Mouse (Mus musculus) CH12F3 (cell line): Measurements from ENCODE around the gene Scrn3.

Source experiments
- in situ Hi-C: fragments of 300-500 bp; cut with MboI; formaldehyde crosslinking; loops from 2 replicates; pipeline ENCODE4 v1.14.3; 2020; ENCODE audit warnings: low sequenced_read_pairs

Gene Scrn3

GRCm38 (mm10) chr2:73312152-73313116 is at the start of gene Scrn3, which contains the start of gene Cir1:
TSS of gene Scrn3 (plus strand) at chr2:73312601.
TSS of gene Cir1 (minus strand) at chr2:73312701.
- in situ Hi-C loops = loop anchor here (10.0 kb wide), 1 partner anchor 92 kb away; no protein-coding TSS in a partner anchor

DNA sequence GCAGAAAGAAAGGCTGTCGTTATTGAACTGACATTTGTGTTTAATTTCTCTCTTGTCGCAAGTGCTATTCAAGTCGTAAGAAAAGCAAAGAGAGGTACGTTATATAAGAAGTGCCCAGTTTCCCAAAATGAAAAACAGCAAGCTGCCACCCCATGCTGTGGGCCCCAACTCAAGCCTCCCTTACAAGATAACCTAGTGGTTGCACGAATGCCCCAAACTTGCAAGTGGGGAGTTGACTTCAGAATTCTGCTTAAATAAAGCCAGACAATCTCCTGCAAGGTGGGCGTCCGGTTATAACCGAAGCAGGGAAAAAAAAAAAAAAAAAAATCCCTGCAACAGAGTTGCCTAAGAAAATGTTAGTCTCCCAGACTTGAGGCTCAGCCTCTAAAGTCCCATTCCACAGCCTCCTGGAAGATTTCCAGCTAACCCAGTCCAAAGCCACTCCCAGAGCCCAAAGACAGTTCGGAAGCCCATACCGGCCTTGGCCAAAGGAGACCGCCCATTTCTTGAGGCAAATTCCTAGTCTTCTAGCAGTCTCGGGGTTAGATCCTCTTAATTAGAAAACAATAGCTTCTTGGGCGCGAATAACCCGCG is 49.1 kb upstream of the Scrn3 start:
- in situ Hi-C loops = no loop called here

DNA sequence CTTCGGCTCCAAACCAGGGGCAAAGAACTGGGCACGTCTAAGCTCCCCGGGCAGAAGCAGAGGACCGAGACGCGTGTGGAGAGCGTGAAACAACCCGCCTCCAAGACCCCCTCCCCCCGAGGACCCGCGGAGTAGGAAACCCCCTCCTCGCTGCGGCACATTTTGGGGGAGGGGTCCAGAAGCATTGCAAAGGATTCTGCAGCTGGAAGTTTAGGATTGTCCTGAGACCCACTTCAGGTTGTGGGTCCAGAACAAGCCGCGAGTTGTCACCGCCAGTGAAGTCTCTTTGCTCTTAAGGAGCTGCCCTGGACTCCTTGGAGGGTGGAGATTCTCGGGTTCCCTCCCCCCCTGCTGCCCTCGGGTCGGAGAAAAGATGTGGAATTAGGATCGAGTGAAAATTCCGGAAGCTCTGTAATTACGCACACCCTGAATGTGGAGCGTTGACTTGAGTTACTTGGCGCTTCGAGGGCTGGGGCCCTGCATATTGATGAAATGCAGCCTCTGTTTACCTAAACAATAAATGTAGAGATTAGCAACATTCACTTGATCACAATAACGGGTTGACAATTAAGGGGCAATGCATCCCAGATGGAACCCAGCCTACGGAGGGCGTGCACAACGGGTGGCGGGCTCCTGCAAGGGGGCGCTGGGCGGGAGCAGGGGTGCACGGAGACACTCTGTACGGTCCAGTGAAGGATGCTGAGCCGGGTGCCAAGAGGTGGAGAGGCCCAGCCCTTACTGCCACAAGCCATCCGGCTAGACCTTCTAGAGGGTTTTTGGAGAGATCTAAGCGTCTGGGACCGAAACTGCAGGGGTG is 48.4 kb upstream of the Scrn3 start:
- in situ Hi-C loops = no loop called here

- in situ Hi-C loops = no loop called here
These were observed 47.7 kb upstream of the Scrn3 start for GRCm38 (mm10) chr2:73264611-73265195.

GRCm38 (mm10) chr2:73266011-73266410 is 46.4 kb upstream of the Scrn3 start:
- in situ Hi-C loops = no loop called here

DNA sequence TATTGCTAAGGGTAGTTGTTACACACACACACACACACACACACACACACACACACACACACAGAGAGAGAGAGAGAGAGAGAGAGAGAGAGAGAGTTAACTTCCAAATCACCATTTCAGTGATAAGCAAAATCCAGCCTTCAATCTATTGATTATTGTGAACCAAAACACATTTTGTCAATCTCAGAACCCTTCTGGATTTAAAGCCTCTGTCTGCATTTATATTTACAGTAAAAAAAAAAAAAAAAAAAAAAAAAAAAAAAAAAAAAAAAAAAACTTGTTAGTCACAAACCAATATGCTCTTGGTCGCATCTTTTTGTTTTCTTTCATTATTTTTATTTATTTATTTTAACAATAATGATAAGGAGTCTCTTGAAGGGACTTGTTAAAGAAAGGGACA is 45.8 kb upstream of the Scrn3 start:
- in situ Hi-C loops = no loop called here

DNA sequence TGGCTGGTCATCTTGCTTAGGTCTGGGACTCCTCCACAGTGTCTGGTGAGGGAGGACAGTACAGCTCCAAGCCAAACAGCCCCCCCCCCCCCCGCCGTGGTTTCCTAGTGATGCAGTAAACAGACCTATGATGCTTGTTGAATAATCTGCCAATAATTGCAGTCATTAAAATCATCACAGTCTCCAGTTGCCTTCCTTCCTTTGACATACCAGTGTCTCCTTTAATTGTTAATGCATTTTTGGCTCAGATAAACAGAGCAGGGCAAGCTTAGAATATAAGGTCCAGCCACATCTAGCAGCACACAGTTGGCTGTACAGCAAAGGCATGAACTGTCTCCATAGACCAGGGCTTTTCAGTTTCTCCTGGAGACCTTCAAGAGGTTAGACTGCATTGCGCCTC is 45.2 kb upstream of the Scrn3 start:
- in situ Hi-C loops = no loop called here

DNA sequence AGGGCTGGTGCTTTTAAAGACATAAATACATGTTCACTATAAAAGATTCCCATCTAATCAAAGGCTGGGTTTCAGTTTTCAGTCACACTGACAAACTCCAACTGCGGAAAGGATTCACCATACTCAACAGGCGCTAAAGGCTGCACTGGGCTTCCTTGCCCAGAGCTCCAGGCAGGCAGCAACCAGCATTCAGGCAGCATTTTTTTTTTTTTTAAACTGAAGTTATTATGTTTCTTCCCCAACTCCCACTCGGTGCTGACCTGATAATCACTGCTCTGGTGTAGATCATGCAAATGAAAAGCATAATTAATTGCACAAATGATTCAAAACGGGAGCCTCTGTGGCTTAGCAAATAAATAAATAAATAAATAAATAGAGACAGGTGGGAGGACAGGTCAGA is 44.6 kb upstream of the Scrn3 start:
- in situ Hi-C loops = no loop called here

DNA sequence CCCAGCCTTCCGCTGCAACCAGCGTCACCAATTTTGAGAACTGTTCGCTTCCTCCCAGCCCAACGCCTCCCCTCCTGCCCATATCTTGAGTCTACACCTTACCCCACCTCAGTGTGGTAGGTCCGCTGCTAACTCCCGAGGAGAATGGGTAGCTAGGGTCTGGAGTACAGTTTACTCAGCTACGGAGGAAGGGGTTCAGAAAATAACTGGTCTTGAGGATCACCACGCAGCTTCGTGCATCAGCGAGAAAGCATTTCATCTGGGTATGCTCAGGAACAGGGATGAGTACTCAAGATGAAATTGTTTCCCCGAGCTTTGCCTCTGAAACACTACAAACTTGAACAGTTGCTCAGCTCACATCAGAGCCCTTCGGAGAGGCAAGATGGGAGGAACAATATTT is 44.1 kb upstream of the Scrn3 start:
- in situ Hi-C loops = no loop called here

- in situ Hi-C loops = no loop called here
These were observed 43.5 kb upstream of the Scrn3 start for GRCm38 (mm10) chr2:73268836-73269395.

DNA sequence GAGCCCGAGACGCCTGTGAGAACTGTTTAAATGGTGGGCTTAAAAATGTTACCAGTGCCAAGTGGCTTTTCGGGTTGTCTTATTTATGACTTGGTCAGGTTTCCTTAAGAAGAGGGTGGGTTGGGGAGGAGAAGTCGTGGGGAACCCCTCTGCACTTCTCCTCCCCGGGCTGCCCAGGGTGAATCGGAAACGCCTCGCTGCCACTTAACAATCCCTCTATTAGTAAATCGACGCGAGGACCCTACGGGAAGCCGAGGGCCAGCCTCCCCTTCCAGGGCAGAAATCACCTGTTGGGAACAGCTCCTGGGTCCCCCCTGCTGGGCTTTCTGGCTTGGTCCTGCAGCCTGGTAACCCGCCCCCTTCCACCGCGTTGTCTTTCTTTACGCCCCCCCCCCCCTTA is 42.7 kb upstream of the Scrn3 start:
- in situ Hi-C loops = loop anchor here (10.0 kb wide), 1 partner anchor 105 kb away; no protein-coding TSS in a partner anchor

DNA sequence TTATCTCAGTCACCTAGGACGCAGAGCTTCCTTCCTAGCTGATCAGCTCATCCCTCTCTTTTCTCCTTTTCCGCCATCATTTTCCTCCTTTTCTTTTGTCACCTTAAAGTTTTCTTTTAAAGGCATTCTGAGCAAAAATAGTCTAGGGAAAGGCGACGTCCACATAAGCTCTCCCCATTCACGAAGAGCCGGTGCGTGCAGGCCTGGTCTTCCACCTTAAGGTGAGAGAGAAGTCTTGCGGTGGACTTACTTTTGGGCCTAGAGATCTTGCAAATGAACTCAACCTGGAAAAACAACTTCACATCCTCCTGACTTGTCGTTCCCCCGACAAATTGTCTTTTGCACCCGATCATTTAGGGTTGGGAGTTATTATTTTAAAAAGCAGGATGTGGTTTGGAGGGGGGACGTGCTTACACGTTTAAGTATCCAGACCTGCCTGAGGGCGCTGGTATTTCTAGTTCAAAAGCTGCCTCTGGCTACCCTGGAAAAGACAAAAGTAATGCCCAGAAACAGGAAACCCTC is 42.3 kb upstream of the Scrn3 start:
- in situ Hi-C loops = loop anchor here (10.0 kb wide), 1 partner anchor 105 kb away; no protein-coding TSS in a partner anchor

DNA sequence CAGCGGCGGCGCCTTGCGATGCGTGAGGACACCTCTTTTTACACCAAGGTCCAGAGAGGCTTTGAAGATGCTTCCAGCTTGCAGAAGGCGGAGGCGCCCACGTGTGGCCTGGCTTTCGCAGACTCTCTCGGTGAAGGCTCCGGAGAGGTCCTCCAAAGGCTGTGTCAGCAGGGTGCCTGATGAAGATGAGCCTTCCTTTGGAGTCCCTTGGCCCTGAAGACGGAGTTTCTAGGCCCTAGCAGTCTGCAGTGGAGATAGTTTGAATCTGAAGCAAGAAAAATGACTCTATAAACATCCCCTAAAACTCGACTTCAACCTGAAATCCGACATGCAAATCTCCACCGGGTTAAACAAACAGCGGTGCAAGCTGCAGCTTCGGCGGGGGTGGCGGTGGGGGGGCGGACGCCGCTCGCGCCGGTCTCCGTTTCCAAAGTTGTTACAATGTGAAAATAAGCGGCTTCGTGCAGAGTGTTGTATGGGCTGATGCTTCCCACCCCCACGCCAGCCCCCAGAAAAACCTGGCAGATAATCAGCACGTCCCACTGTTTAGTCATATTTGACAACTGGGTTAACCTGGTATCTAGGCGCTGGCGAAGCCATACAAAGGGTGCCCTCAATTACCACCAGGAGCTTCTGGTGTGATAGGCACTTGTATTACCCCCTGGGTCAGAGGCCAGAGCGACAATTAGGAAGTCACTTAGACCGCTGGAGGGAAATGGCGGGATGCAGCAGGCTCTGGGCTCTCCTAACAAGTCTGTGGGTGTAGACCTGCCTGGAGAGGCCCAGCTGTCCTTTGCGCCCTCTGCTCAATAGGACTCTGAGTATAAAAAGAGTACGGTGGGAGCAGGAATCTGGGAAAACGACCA is 41.6 kb upstream of the Scrn3 start:
- in situ Hi-C loops = loop anchor here (10.0 kb wide), 1 partner anchor 106 kb away; no protein-coding TSS in a partner anchor

- in situ Hi-C loops = loop anchor here (10.0 kb wide), 1 partner anchor 107 kb away; no protein-coding TSS in a partner anchor
These were observed 40.8 kb upstream of the Scrn3 start, which contains the start of gene Sp9 for GRCm38 (mm10) chr2:73271459-73272161. TSS of gene Sp9 (plus strand) at chr2:73271925.

GRCm38 (mm10) chr2:73272351-73273248 is 39.8 kb upstream of the Scrn3 start:
- in situ Hi-C loops = loop anchor here (10.0 kb wide), 1 partner anchor 108 kb away; no protein-coding TSS in a partner anchor

DNA sequence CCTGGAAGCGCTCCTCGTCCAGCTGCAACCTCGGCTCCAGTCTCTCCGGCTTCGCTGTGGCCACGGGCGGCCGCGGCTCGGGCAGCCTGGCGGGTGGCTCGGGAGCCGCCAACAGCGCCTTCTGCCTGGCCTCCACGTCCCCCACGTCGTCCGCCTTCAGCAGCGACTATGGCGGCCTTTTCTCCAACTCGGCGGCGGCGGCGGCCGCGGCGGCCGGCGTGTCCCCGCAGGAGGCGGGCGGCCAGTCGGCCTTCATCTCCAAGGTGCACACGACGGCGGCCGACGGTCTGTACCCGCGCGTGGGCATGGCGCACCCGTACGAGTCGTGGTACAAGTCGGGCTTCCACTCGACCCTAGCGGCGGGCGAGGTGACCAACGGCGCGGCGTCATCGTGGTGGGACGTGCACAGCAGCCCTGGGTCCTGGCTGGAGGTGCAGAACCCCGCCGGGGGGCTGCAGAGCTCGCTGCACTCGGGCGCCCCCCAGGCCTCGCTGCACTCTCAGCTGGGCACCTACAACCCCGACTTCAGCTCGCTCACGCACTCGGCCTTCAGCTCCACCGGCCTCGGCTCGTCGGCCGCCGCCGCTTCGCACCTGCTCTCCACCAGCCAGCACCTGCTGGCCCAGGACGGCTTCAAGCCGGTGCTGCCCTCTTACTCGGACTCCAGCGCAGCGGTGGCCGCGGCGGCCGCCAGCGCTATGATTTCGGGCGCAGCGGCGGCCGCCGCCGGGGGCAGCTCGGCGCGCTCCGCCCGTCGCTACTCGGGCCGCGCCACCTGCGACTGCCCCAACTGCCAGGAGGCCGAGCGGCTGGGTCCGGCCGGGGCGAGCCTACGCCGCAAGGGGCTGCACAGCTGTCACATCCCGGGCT is 38.9 kb upstream of the Scrn3 start:
- in situ Hi-C loops = loop anchor here (10.0 kb wide), 1 partner anchor 109 kb away; no protein-coding TSS in a partner anchor
